Mouse (Mus musculus): Measurements from ENCODE around the gene Taar8b. TPM values are rescaled to one million over a fixed set of nuclear protein-coding genes. Genes with fewer than 3 reads are reported as not detected.
"Not testable (repeated sequence)": the region's sequence is repeated elsewhere in the genome, so short reads cannot be mapped to it uniquely, and the experiment has no call there.

Taar8b gene
- not detected in 2 replicates for polyA plus RNA-seq (2015; fragmentation: Nextera tagmentation; extraction: Ambion mirVana)

GRCm38 (mm10) chr10:24092194-24092593, at the start of gene Taar8b:
Gene Taar8b (minus strand): TSS chr10:24092294.
- no peak within 1 kb of the TSS for H3K27ac ChIP-seq
- no peak within 1 kb of the TSS for H3K4me3 ChIP-seq
- no peaks in the 10 kb centered on the region for H3K27me3 ChIP-seq
- ATAC-seq (ENCODE audit: low FRiP score), result no peak
- no peaks in the 10 kb centered on the region for H3K4me1 ChIP-seq (replicated peaks)
- H3K9ac ChIP-seq, result no peak within 1 kb of the TSS
- H3K4me2 ChIP-seq, result no peak within 1 kb of the TSS
- H3K9me3 ChIP-seq, result no peaks in the 10 kb centered on the region
- no peaks in the 10 kb centered on the region for H3K36me3 ChIP-seq
- 76% methylated on average over 2 of the region's 2 CpGs for WGBS

GRCm38 (mm10) chr10:24138623-24139261, 46.6 kb upstream of the Taar8b start:
- Histone ChIP-seq H3K4me3 (no peak overlapping the region), H3K4me1 (replicated peaks) (no peaks in the 10 kb centered on the region), H3K9ac (no peak overlapping the region), H3K4me2 (no peak overlapping the region), H3K36me3 (no peaks in the 10 kb centered on the region), H3K27ac (no peak overlapping the region), H3K9me3 (no peaks in the 10 kb centered on the region), H3K27me3 (no peaks in the 10 kb centered on the region)
- ATAC-seq (ENCODE audit: low FRiP score), result no peak
- WGBS, result 80% methylated on average over 2 of the region's 2 CpGs

GRCm38 (mm10) chr10:24134071-24134645, 42.1 kb upstream of the Taar8b start:
- no peak overlapping the region for H3K9ac ChIP-seq
- H3K9me3 ChIP-seq, result no peaks in the 10 kb centered on the region
- no peak overlapping the region for H3K4me2 ChIP-seq
- no peaks in the 10 kb centered on the region for H3K4me1 ChIP-seq (replicated peaks)
- 63% methylated on average over 7 of the region's 7 CpGs for WGBS
- ATAC-seq (ENCODE audit: low FRiP score), result no peak
- no peak overlapping the region for H3K4me3 ChIP-seq
- no peak overlapping the region for H3K27ac ChIP-seq
- no peaks in the 10 kb centered on the region for H3K27me3 ChIP-seq
- no peaks in the 10 kb centered on the region for H3K36me3 ChIP-seq

GRCm38 (mm10) chr10:24133132-24133531, 41.0 kb upstream of the Taar8b start:
- Histone ChIP-seq H3K36me3 (no peaks in the 10 kb centered on the region), H3K9me3 (no peaks in the 10 kb centered on the region), H3K27ac (no peak overlapping the region), H3K9ac (no peak overlapping the region), H3K27me3 (no peaks in the 10 kb centered on the region), H3K4me1 (replicated peaks) (no peaks in the 10 kb centered on the region), H3K4me3 (no peak overlapping the region), H3K4me2 (no peak overlapping the region)
- 67% methylated on average over 2 of the region's 2 CpGs for WGBS
- ATAC-seq (ENCODE audit: low FRiP score), result no peak

GRCm38 (mm10) chr10:24132273-24132672, 40.2 kb upstream of the Taar8b start:
- Histone ChIP-seq H3K27ac (no peak overlapping the region), H3K4me1 (replicated peaks) (no peaks in the 10 kb centered on the region), H3K4me2 (no peak overlapping the region), H3K9me3 (no peaks in the 10 kb centered on the region), H3K36me3 (no peaks in the 10 kb centered on the region), H3K4me3 (no peak overlapping the region), H3K27me3 (no peaks in the 10 kb centered on the region), H3K9ac (no peak overlapping the region)
- no peak for ATAC-seq (ENCODE audit: low FRiP score)
- 10% methylated on average over 5 of the region's 5 CpGs for WGBS

- no peaks in the 10 kb centered on the region for H3K4me1 ChIP-seq (replicated peaks)
- no peak overlapping the region for H3K27ac ChIP-seq
- no peak overlapping the region for H3K4me2 ChIP-seq
- ATAC-seq (ENCODE audit: low FRiP score), result peak; percentile 82
- no peaks in the 10 kb centered on the region for H3K9me3 ChIP-seq
- WGBS, result 25% methylated on average over 9 of the region's 9 CpGs
- H3K9ac ChIP-seq, result no peak overlapping the region
- no peaks in the 10 kb centered on the region for H3K36me3 ChIP-seq
- H3K4me3 ChIP-seq, result no peak overlapping the region
- H3K27me3 ChIP-seq, result no peaks in the 10 kb centered on the region
These were observed 39.6 kb upstream of the Taar8b start for GRCm38 (mm10) chr10:24131451-24132262.

GRCm38 (mm10) chr10:24111116-24111778, 19.2 kb upstream of the Taar8b start:
- 0 out of 2 replicates have a peak, but pooled peaks cover 4% of the 10 kb centered on the region for H3K9me3 ChIP-seq
- H3K9ac ChIP-seq, result no peak overlapping the region
- no peaks in the 10 kb centered on the region for H3K36me3 ChIP-seq
- no peak for ATAC-seq (ENCODE audit: low FRiP score)
- no peak overlapping the region for H3K27ac ChIP-seq
- no peaks in the 10 kb centered on the region for H3K27me3 ChIP-seq
- no peak overlapping the region for H3K4me3 ChIP-seq
- H3K4me2 ChIP-seq, result no peak overlapping the region
- WGBS, result 57% methylated on average over 6 of the region's 6 CpGs
- H3K4me1 ChIP-seq (replicated peaks), result no peaks in the 10 kb centered on the region

GRCm38 (mm10) chr10:24109434-24109833, 17.3 kb upstream of the Taar8b start, which contains the start of gene Taar9:
Gene Taar9 (minus strand): TSS chr10:24109534.
- not testable (repeated sequence) for H3K27ac ChIP-seq; H3K27me3 ChIP-seq; H3K9ac ChIP-seq; H3K4me3 ChIP-seq; H3K4me1 ChIP-seq (replicated peaks); H3K4me2 ChIP-seq; H3K9me3 ChIP-seq; ATAC-seq (ENCODE audit: low FRiP score); H3K36me3 ChIP-seq
- 89% methylated on average over 8 of the region's 8 CpGs for WGBS

- Histone ChIP-seq H3K9me3 (no peaks in the 10 kb centered on the region), H3K4me1 (replicated peaks) (no peaks in the 10 kb centered on the region), H3K4me2 (no peak overlapping the region), H3K9ac (no peak overlapping the region), H3K27me3 (no peaks in the 10 kb centered on the region), H3K4me3 (no peak overlapping the region), H3K27ac (no peak overlapping the region), H3K36me3 (no peaks in the 10 kb centered on the region)
- 68% methylated on average over 3 of the region's 3 CpGs for WGBS
- no peak for ATAC-seq (ENCODE audit: low FRiP score)
These were observed 16.1 kb upstream of the Taar8b start for GRCm38 (mm10) chr10:24108236-24108635.

GRCm38 (mm10) chr10:24107747-24108146, 15.7 kb upstream of the Taar8b start:
- no peak for ATAC-seq (ENCODE audit: low FRiP score)
- 74% methylated on average over 5 of the region's 5 CpGs for WGBS

GRCm38 (mm10) chr10:24103299-24103698, 11.2 kb upstream of the Taar8b start:
- H3K9me3 ChIP-seq; H3K27ac ChIP-seq; H3K9ac ChIP-seq; H3K36me3 ChIP-seq; H3K4me3 ChIP-seq; H3K4me2 ChIP-seq; H3K27me3 ChIP-seq; ATAC-seq (ENCODE audit: low FRiP score); H3K4me1 ChIP-seq (replicated peaks): not testable (repeated sequence)
- WGBS, result 53% methylated on average over 1 of the region's 1 CpGs

More at GRCm38 (mm10) chr10:24107747-24108146, 15.7 kb upstream of the Taar8b start:
- Histone ChIP-seq H3K27me3 (no peaks in the 10 kb centered on the region), H3K36me3 (no peaks in the 10 kb centered on the region), H3K4me1 (replicated peaks) (no peaks in the 10 kb centered on the region), H3K4me3 (no peak overlapping the region), H3K4me2 (no peak overlapping the region), H3K9ac (no peak overlapping the region), H3K27ac (no peak overlapping the region), H3K9me3 (no peaks in the 10 kb centered on the region)

- 93% methylated on average over 1 of the region's 3 CpGs for WGBS
- not testable (repeated sequence) for H3K27me3 ChIP-seq; H3K36me3 ChIP-seq; H3K9me3 ChIP-seq; ATAC-seq (ENCODE audit: low FRiP score); H3K4me1 ChIP-seq (replicated peaks); H3K27ac ChIP-seq; H3K9ac ChIP-seq; H3K4me3 ChIP-seq; H3K4me2 ChIP-seq
These were observed 9.7 kb upstream of the Taar8b start, which contains the start of gene Taar8c for GRCm38 (mm10) chr10:24101812-24102211. Gene Taar8c (minus strand): TSS chr10:24101912.

Data from hindbrain, embryonic 13.5 days (tissue).